Mouse (Mus musculus): ENCODE data around the gene Gspt2. TPM values are rescaled to one million over a fixed set of nuclear protein-coding genes. Genes with fewer than 3 reads are reported as not detected.
A peak's percentile ranks its signal among the peaks of the same experiment; 100 is the strongest.

Gspt2 gene
- polyA plus RNA-seq (2012; fragmentation: generic; extraction: Trizol), result 1.6 TPM

GRCm38 (mm10) chrX:94635961-94636563 is at the start of gene Gspt2:
TSS of gene Gspt2 (plus strand) at chrX:94636069.
- H3K4me3 ChIP-seq, result peak within 1 kb of the TSS; percentile 26
- H3K27me3 ChIP-seq (ENCODE audit: control insufficient read depth, insufficient read depth, insufficient read length), result peaks cover 5% of the 10 kb centered on the region
- TF ChIP-seq MAX (IDR thresholded peaks at IDR 0.05; ENCODE audit: low read depth) (no peak), E2F4 (IDR thresholded peaks at IDR 0.05; ENCODE audit: insufficient read depth) (no peak), TCF12 (IDR thresholded peaks at IDR 0.05; ENCODE audit: insufficient read depth, poor library complexity, severe bottlenecking) (no peak), CEBPB (IDR thresholded peaks at IDR 0.05; ENCODE audit: insufficient read depth, poor library complexity, severe bottlenecking) (no peak), TCF3 (IDR thresholded peaks at IDR 0.05; ENCODE audit: insufficient read length, low read depth) (no peak), REST (IDR thresholded peaks at IDR 0.05; ENCODE audit: insufficient read depth, insufficient read length) (no peak), MYOG (IDR thresholded peaks at IDR 0.05; ENCODE audit: control insufficient read depth in 1 of 3, insufficient read depth in 1 of 3, insufficient read length in 2 of 3, low read depth in 2 of 3) (peak in 1 of 3 experiments; percentile 31), SRF (IDR thresholded peaks at IDR 0.05; ENCODE audit: control insufficient read depth, insufficient read length, low read depth) (no peak), USF1 (IDR thresholded peaks at IDR 0.05; ENCODE audit: low read depth) (no peak), POLR2A (IDR thresholded peaks at IDR 0.05; ENCODE audit: insufficient read length, low read depth) (peak; percentile 66), POLR2AphosphoS2 (IDR thresholded peaks at IDR 0.05; ENCODE audit: insufficient read length, low read depth) (peak; percentile 35), MYOD1 (IDR thresholded peaks at IDR 0.05; ENCODE audit: control insufficient read depth in 1 of 3, insufficient read length in 2 of 3, low read depth in 2 of 3) (no peak)
- peak within 1 kb of the TSS; percentile 49 for H3K4me2 ChIP-seq (ENCODE audit: low read depth)
- no peaks in the 10 kb centered on the region for H3K79me2 ChIP-seq (ENCODE audit: control insufficient read depth, insufficient read depth)
- H3ac ChIP-seq (ENCODE audit: control insufficient read depth, insufficient read length), result no peak within 1 kb of the TSS
- no peaks in the 10 kb centered on the region for H3K36me3 ChIP-seq (ENCODE audit: control insufficient read depth, insufficient read depth)

- H3K79me2 ChIP-seq (ENCODE audit: control insufficient read depth, insufficient read depth), result no peaks in the 10 kb centered on the region
- no peak overlapping the region for H3K4me3 ChIP-seq
- no peaks in the 10 kb centered on the region for H3K27me3 ChIP-seq (ENCODE audit: control insufficient read depth, insufficient read depth, insufficient read length)
- no peak overlapping the region for H3ac ChIP-seq (ENCODE audit: control insufficient read depth, insufficient read length)
- TF ChIP-seq MYOG (IDR thresholded peaks at IDR 0.05; ENCODE audit: control insufficient read depth in 1 of 3, insufficient read depth in 1 of 3, insufficient read length in 2 of 3, low read depth in 2 of 3), result peak in 1 of 3 experiments; percentile 15
- TF ChIP-seq E2F4 (IDR thresholded peaks at IDR 0.05; ENCODE audit: insufficient read depth), result no peak
- H3K36me3 ChIP-seq (ENCODE audit: control insufficient read depth, insufficient read depth), result no peaks in the 10 kb centered on the region
- H3K4me2 ChIP-seq (ENCODE audit: low read depth), result peak overlapping the region; percentile 42
These were observed 10.8 kb upstream of the Gspt2 start for GRCm38 (mm10) chrX:94624835-94625803.

- no peaks in the 10 kb centered on the region for H3K36me3 ChIP-seq (ENCODE audit: control insufficient read depth, insufficient read depth)
- H3K79me2 ChIP-seq (ENCODE audit: control insufficient read depth, insufficient read depth), result no peaks in the 10 kb centered on the region
- H3K4me2 ChIP-seq (ENCODE audit: low read depth), result peak overlapping the region; percentile 49
- H3K27me3 ChIP-seq (ENCODE audit: control insufficient read depth, insufficient read depth, insufficient read length), result peaks cover 5% of the 10 kb centered on the region
- peak overlapping the region; percentile 26 for H3K4me3 ChIP-seq
- no peak overlapping the region for H3ac ChIP-seq (ENCODE audit: control insufficient read depth, insufficient read length)
- no peak for TF ChIP-seq POLR2A (IDR thresholded peaks at IDR 0.05; ENCODE audit: insufficient read length, low read depth)
- TF ChIP-seq USF1 (IDR thresholded peaks at IDR 0.05; ENCODE audit: low read depth), result no peak
These were observed 1.0 kb downstream of the Gspt2 start for GRCm38 (mm10) chrX:94636911-94637310.

DNA sequence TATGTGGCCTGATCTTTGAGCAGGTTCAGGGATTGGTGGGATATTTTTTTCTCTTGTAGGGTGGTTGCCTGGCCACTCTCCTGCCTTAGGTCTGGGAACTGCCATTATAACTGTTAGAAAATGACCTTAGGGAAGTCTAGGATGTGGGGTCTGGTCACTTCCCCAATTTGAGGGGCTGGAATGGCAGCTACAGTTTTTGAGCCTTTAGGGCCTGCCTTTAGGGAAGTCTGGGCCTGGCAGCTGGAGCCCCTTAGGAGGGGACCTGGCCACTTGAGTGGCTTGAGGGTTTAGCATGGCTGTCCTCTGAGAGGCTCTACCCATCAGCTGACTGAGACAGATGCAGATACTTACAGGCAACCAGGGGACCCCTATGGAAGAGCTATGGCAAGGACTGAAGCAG is 12.7 kb downstream of the Gspt2 start:
- TF ChIP-seq CEBPB (IDR thresholded peaks at IDR 0.05; ENCODE audit: insufficient read depth, poor library complexity, severe bottlenecking) (no peak), MYOD1 (IDR thresholded peaks at IDR 0.05; ENCODE audit: control insufficient read depth in 1 of 3, insufficient read length in 2 of 3, low read depth in 2 of 3) (no peak), REST (IDR thresholded peaks at IDR 0.05; ENCODE audit: insufficient read depth, insufficient read length) (no peak), MAX (IDR thresholded peaks at IDR 0.05; ENCODE audit: low read depth) (no peak), E2F4 (IDR thresholded peaks at IDR 0.05; ENCODE audit: insufficient read depth) (no peak), POLR2A (IDR thresholded peaks at IDR 0.05; ENCODE audit: insufficient read length, low read depth) (no peak), POLR2AphosphoS2 (IDR thresholded peaks at IDR 0.05; ENCODE audit: insufficient read length, low read depth) (no peak), TCF12 (IDR thresholded peaks at IDR 0.05; ENCODE audit: insufficient read depth, poor library complexity, severe bottlenecking) (no peak), USF1 (IDR thresholded peaks at IDR 0.05; ENCODE audit: low read depth) (no peak), SRF (IDR thresholded peaks at IDR 0.05; ENCODE audit: control insufficient read depth, insufficient read length, low read depth) (no peak), TCF3 (IDR thresholded peaks at IDR 0.05; ENCODE audit: insufficient read length, low read depth) (no peak), MYOG (IDR thresholded peaks at IDR 0.05; ENCODE audit: control insufficient read depth in 1 of 3, insufficient read depth in 1 of 3, insufficient read length in 2 of 3, low read depth in 2 of 3) (no peak)
- no peak overlapping the region for H3K4me2 ChIP-seq (ENCODE audit: low read depth)
- no peaks in the 10 kb centered on the region for H3K79me2 ChIP-seq (ENCODE audit: control insufficient read depth, insufficient read depth)
- no peaks in the 10 kb centered on the region for H3K27me3 ChIP-seq (ENCODE audit: control insufficient read depth, insufficient read depth, insufficient read length)
- H3ac ChIP-seq (ENCODE audit: control insufficient read depth, insufficient read length), result no peak overlapping the region
- H3K36me3 ChIP-seq (ENCODE audit: control insufficient read depth, insufficient read depth), result no peaks in the 10 kb centered on the region
- no peak overlapping the region for H3K4me3 ChIP-seq

GRCm38 (mm10) chrX:94657734-94658133 is 21.9 kb downstream of the Gspt2 start:
- Histone ChIP-seq H3K4me2 (ENCODE audit: low read depth) (no peak overlapping the region), H3ac (ENCODE audit: control insufficient read depth, insufficient read length) (no peak overlapping the region), H3K36me3 (ENCODE audit: control insufficient read depth, insufficient read depth) (no peaks in the 10 kb centered on the region), H3K4me3 (no peak overlapping the region), H3K27me3 (ENCODE audit: control insufficient read depth, insufficient read depth, insufficient read length) (no peaks in the 10 kb centered on the region), H3K79me2 (ENCODE audit: control insufficient read depth, insufficient read depth) (no peaks in the 10 kb centered on the region)
- TF ChIP-seq CEBPB (IDR thresholded peaks at IDR 0.05; ENCODE audit: insufficient read depth, poor library complexity, severe bottlenecking), result no peak
